Mouse (Mus musculus): Measurements from ENCODE around the gene Ptar1. TPM values are rescaled to one million over a fixed set of nuclear protein-coding genes. Genes with fewer than 3 reads are reported as not detected.
A peak's percentile ranks its signal among the peaks of the same experiment; 100 is the strongest.

Ptar1 gene
- 2.8 and 3.7 TPM in 2 replicates for polyA plus RNA-seq (2015; fragmentation: Nextera tagmentation; extraction: Ambion mirVana)

DNA sequence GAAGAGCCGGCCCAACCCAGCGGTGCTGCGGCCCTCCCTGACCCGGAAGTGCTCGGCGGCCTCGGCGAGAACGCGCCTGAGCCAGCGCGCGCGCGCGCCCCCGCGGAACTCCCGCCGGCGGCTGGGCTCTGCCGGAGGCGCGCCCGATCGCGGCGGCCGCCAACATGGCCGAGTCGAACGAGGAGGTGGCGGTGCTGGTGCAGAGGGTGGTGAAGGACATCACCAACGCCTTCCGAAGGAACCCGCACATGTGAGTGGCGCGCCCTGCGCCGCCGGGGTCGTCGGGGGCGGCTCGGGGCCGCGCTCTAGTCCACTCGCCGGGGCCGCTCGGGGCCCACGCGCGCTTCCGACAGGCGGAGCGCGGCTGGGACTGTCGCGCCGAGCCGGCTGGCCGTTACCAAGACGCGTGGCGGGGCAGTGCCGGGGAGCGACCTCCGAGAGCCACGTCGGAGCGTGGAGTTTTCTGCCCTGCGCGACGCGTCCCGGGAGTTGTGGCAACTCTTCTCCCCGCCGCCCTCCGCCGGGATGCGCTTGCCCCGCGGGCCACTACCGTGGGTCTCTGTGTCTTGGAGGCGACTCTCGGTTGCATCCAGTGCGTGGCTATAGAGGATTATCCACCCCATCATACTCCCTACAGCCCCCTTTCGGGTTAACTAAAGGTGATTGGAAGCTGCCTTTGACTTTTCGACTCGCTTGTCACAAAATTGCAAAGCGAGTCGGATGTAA lies at the start of gene Ptar1:
Gene Ptar1 (plus strand): TSS at position 134 of the 726 bp plus-strand sequence.
- H3K4me2 ChIP-seq, result peak within 1 kb of the TSS; percentile 89
- peak within 1 kb of the TSS; percentile 94 for H3K4me3 ChIP-seq (replicated peaks)
- H3K9ac ChIP-seq, result peak within 1 kb of the TSS; percentile 85
- no peaks in the 10 kb centered on the region for H3K27me3 ChIP-seq
- H3K9me3 ChIP-seq (replicated peaks), result no peaks in the 10 kb centered on the region
- H3K4me1 ChIP-seq (replicated peaks), result peaks cover 7% of the 10 kb centered on the region
- WGBS (ENCODE audit: insufficient replicate concordance), result under 1% methylated on average over 77 of the region's 93 CpGs
- ATAC-seq (ENCODE audit: insufficient read depth), result peak; percentile 98
- H3K36me3 ChIP-seq (replicated peaks), result no peaks in the 10 kb centered on the region
- H3K27ac ChIP-seq (replicated peaks), result peak within 1 kb of the TSS; percentile 86

DNA sequence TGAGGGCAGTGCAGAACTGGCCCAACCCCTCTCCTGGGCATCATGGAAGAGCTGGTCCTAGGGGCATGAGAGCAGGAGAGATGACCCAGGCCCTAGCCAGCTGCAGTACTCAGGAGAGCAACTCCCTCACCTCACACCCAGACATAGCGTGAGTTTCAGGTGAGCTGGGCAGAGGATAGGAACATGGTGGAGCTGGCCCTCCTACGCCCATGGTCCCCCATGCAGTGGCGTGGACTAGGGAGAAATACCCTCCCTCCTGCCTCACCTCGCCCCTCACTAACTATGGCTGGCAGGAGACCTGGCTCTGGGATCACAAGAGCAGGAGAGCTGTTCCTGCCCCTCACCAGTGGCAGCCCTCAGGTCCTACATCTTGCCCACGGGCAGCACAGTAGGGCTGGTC lies 43.4 kb upstream of the Ptar1 start:
- H3K36me3 ChIP-seq (replicated peaks), result no peaks in the 10 kb centered on the region
- H3K4me1 ChIP-seq (replicated peaks), result no peaks in the 10 kb centered on the region
- no peak overlapping the region for H3K4me3 ChIP-seq (replicated peaks)
- H3K27me3 ChIP-seq, result no peaks in the 10 kb centered on the region
- no peak overlapping the region for H3K4me2 ChIP-seq
- no peak overlapping the region for H3K27ac ChIP-seq (replicated peaks)
- H3K9me3 ChIP-seq (replicated peaks), result no peaks in the 10 kb centered on the region
- no peak for ATAC-seq (ENCODE audit: insufficient read depth)
- 64% methylated on average over 5 of the region's 5 CpGs for WGBS (ENCODE audit: insufficient replicate concordance)
- no peak overlapping the region for H3K9ac ChIP-seq

DNA sequence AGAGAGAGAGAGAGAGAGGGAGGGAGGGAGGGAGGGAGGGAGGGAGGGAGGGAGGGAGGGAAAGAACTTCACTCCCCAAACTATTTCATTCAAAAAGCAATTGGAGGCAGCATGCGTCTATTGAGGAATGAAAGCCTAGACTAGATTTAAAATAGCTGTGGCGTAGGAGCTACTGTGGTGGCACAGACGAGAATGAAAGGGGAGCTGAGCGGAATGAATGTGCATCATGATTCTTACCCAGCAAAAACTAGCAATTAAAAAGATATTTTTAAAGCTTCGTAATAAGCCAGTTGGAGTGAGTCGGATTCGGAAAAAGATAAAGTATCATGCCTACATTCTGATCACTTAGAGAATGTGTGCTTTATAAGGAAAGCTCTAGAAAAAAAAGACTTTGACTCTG lies 41.9 kb upstream of the Ptar1 start:
- H3K27ac ChIP-seq (replicated peaks), result no peak overlapping the region
- no peak overlapping the region for H3K9ac ChIP-seq
- no peak overlapping the region for H3K4me2 ChIP-seq
- no peaks in the 10 kb centered on the region for H3K36me3 ChIP-seq (replicated peaks)
- H3K4me3 ChIP-seq (replicated peaks), result no peak overlapping the region
- WGBS (ENCODE audit: insufficient replicate concordance), result 63% methylated on average over 7 of the region's 7 CpGs
- no peaks in the 10 kb centered on the region for H3K4me1 ChIP-seq (replicated peaks)
- no peaks in the 10 kb centered on the region for H3K9me3 ChIP-seq (replicated peaks)
- H3K27me3 ChIP-seq, result no peaks in the 10 kb centered on the region
- ATAC-seq (ENCODE audit: insufficient read depth), result no peak

DNA sequence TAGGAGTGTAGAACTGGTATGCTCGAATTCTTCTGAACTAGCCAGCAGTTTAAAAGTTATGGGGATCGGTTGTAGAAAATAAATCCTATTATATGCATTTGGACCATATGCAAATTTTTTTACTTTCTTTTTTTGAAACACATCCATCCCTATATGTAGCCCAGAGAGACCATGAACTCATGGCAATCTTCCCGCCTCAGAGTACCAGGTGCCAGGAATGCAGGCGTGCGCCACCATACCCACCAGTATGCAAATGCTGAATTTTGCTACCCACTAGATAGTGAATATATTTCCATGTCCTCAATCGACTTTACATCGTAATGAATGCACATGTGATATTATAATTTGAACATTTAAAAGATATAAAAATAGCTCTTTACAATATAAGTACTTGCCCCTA lies 39.9 kb upstream of the Ptar1 start:
- Histone ChIP-seq H3K4me3 (replicated peaks) (no peak overlapping the region), H3K4me2 (no peak overlapping the region), H3K4me1 (replicated peaks) (no peaks in the 10 kb centered on the region), H3K27ac (replicated peaks) (no peak overlapping the region), H3K27me3 (no peaks in the 10 kb centered on the region), H3K9ac (no peak overlapping the region), H3K9me3 (replicated peaks) (no peaks in the 10 kb centered on the region), H3K36me3 (replicated peaks) (no peaks in the 10 kb centered on the region)
- ATAC-seq (ENCODE audit: insufficient read depth), result no peak
- WGBS (ENCODE audit: insufficient replicate concordance), result 62% methylated on average over 7 of the region's 7 CpGs

DNA sequence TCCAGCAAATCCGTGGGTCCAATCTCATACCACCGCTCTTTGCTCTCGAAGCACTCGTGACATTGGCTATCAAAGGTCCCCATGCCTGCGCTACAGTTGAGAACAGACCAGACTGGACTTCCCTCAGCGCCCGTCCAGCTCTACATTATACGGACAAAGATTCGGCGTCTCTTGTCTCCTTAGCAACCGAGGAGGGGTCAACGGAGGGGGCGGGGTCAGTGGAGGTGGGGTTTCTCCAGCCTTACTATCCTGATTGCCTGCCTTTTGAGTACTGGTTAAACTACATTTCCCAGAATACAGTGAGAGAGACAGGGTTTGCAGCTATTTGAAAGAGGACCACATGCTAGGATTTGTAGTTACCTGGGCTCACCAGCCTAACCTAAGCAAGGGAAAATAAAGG lies 34.6 kb upstream of the Ptar1 start, which contains the start of gene 1700028P14Rik:
Gene 1700028P14Rik (minus strand): TSS at position 169 of the 400 bp plus-strand sequence.
- Histone ChIP-seq H3K27me3 (no peaks in the 10 kb centered on the region), H3K36me3 (replicated peaks) (no peaks in the 10 kb centered on the region), H3K9ac (no peak within 1 kb of the TSS), H3K27ac (replicated peaks) (no peak within 1 kb of the TSS), H3K4me2 (no peak within 1 kb of the TSS), H3K4me1 (replicated peaks) (no peaks in the 10 kb centered on the region), H3K4me3 (replicated peaks) (no peak within 1 kb of the TSS), H3K9me3 (replicated peaks) (no peaks in the 10 kb centered on the region)
- 0 out of 2 replicates have a peak, but pooled peaks have one; percentile 18 for ATAC-seq (ENCODE audit: insufficient read depth)
- 11% methylated on average over 13 of the region's 13 CpGs for WGBS (ENCODE audit: insufficient replicate concordance)

DNA sequence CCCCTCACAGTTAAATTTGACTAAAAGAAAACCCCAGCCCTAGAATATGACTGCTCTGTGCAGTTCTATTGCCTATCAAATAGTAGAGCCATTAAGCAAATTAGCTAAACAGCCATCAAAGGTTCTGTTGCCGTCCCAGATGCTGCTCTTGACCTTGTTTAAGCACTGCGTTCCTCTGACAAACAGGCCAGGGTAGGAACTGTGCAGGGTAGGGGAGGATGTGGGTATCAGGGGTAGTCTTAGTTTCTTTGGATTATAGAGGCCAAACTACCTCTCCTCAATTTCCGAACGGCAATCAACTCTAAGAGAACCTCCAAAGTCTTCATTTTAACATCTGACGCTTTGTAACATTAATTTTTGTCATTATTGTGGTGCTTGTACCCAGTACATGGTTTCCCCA lies 34.1 kb upstream of the Ptar1 start:
- WGBS (ENCODE audit: insufficient replicate concordance), result 67% methylated on average over 5 of the region's 5 CpGs

DNA sequence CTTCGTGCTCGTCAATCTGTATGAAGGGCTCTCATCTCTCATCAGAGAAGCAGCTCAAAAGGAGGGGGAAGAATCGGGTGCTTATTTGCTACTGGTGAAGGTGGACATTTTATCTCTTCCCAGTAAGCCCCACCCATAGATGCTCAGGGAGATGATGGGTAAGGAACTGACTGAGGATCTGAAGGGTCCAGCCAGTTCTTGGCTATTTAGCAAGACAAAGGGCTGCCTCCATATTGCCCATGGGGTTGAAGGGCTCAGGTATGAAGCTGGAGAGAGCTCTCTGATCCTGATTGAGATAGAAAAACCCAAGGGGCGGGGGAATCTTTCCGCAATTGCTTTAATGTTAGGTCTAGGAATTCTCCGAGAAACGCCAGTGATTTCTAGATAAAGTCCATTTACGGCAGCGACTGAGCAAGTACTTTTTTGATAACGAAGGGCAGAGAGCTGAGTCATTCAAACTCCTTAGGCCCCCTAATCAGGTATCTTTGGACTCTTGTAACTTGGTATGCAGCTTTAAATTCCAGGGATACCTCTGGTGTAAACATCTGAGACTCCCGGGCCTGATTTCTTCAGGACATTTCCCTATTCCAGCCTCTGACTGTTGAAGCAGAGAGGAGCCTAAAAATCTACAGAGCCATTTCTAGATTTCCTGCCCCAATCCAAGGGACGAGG lies 29.8 kb upstream of the Ptar1 start:
- Histone ChIP-seq H3K27me3 (no peaks in the 10 kb centered on the region), H3K9me3 (replicated peaks) (no peaks in the 10 kb centered on the region), H3K9ac (no peak overlapping the region), H3K4me3 (replicated peaks) (no peak overlapping the region), H3K27ac (replicated peaks) (no peak overlapping the region), H3K4me1 (replicated peaks) (no peaks in the 10 kb centered on the region), H3K36me3 (replicated peaks) (no peaks in the 10 kb centered on the region), H3K4me2 (no peak overlapping the region)
- 40% methylated on average over 12 of the region's 12 CpGs for WGBS (ENCODE audit: insufficient replicate concordance)
- no peak for ATAC-seq (ENCODE audit: insufficient read depth)

More for the DNA sequence above, 34.1 kb upstream of the Ptar1 start:
- no peak overlapping the region for H3K9ac ChIP-seq
- no peak for ATAC-seq (ENCODE audit: insufficient read depth)
- H3K36me3 ChIP-seq (replicated peaks), result no peaks in the 10 kb centered on the region
- no peaks in the 10 kb centered on the region for H3K4me1 ChIP-seq (replicated peaks)
- H3K27ac ChIP-seq (replicated peaks), result no peak overlapping the region
- no peaks in the 10 kb centered on the region for H3K27me3 ChIP-seq
- H3K9me3 ChIP-seq (replicated peaks), result no peaks in the 10 kb centered on the region
- no peak overlapping the region for H3K4me3 ChIP-seq (replicated peaks)
- no peak overlapping the region for H3K4me2 ChIP-seq

DNA sequence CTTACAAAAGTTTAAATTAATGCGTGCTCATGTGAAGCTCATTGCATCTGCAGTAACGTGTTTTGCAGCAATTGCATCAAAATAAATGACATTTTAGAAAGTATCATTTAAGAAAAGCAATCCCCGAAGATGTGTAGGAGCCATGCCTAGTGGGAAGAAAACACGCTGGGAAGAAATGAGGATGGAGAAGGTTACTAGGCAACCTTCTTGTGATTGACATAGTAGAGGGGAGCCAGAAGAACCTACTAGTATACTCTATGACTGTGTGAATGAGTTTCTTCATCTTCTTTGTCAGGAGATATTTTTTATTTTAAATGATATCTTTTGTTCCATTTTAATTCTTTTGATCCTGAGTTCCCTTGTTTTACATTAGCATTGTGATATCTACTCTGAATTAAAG lies 28.9 kb upstream of the Ptar1 start:
- H3K4me3 ChIP-seq (replicated peaks), result no peak overlapping the region
- no peak overlapping the region for H3K4me2 ChIP-seq
- no peaks in the 10 kb centered on the region for H3K36me3 ChIP-seq (replicated peaks)
- no peaks in the 10 kb centered on the region for H3K4me1 ChIP-seq (replicated peaks)
- H3K9ac ChIP-seq, result no peak overlapping the region
- no peaks in the 10 kb centered on the region for H3K27me3 ChIP-seq
- WGBS (ENCODE audit: insufficient replicate concordance), result 64% methylated on average over 4 of the region's 4 CpGs
- H3K9me3 ChIP-seq (replicated peaks), result no peaks in the 10 kb centered on the region
- H3K27ac ChIP-seq (replicated peaks), result no peak overlapping the region
- ATAC-seq (ENCODE audit: insufficient read depth), result no peak

DNA sequence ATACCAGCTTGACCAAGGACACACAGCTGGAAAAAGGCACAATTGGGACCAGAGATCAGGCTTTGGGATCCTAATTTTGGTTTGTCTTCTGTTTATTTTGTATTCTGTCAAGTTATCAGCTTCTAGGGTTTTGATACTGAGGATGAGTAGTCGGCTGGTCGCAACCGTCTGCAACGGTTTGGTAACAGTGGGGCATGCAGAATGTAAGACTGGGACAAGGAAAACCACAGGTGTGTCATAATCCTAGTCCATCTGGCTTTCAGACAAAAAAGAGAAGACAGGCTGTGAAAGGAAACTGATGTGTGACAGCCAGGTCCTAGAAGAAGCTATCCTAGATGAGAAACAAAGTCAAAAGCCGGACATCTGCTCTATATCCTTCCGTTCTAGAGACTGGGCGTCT lies 23.1 kb upstream of the Ptar1 start:
- 66% methylated on average over 7 of the region's 7 CpGs for WGBS (ENCODE audit: insufficient replicate concordance)
- Histone ChIP-seq H3K4me3 (replicated peaks) (no peak overlapping the region), H3K27me3 (no peaks in the 10 kb centered on the region), H3K9me3 (replicated peaks) (no peaks in the 10 kb centered on the region), H3K27ac (replicated peaks) (no peak overlapping the region), H3K36me3 (replicated peaks) (no peaks in the 10 kb centered on the region), H3K9ac (no peak overlapping the region), H3K4me2 (no peak overlapping the region), H3K4me1 (replicated peaks) (no peaks in the 10 kb centered on the region)
- no peak for ATAC-seq (ENCODE audit: insufficient read depth)

DNA sequence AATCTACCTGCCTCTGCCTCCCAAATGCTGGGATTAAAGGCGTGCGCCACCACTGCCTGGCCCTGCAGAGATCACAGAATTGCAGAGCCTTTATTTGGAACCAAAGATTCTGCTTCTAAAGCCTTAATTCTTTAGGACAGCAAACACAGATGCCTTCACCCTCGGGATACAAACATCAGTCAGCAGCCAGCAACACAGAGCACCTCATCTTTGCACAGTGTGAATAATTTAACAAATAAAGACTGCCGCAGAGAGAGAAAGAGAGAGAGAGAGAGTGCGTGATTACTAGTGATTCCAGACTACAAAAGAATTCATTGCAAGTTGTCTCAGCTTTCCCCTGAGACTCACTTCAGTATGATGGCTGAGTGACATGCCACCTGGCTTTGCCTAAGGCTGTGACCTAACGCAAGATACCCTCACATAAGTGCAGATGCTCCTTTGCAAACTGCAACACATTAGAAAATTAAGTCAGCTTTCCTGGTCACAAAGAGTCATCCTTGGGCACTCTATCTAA lies 19.0 kb upstream of the Ptar1 start:
- Histone ChIP-seq H3K4me1 (replicated peaks) (no peaks in the 10 kb centered on the region), H3K9me3 (replicated peaks) (no peaks in the 10 kb centered on the region), H3K27me3 (no peaks in the 10 kb centered on the region), H3K36me3 (replicated peaks) (no peaks in the 10 kb centered on the region), H3K4me3 (replicated peaks) (no peak overlapping the region), H3K9ac (no peak overlapping the region), H3K4me2 (no peak overlapping the region), H3K27ac (replicated peaks) (no peak overlapping the region)
- 66% methylated on average over 6 of the region's 6 CpGs for WGBS (ENCODE audit: insufficient replicate concordance)
- no peak for ATAC-seq (ENCODE audit: insufficient read depth)

DNA sequence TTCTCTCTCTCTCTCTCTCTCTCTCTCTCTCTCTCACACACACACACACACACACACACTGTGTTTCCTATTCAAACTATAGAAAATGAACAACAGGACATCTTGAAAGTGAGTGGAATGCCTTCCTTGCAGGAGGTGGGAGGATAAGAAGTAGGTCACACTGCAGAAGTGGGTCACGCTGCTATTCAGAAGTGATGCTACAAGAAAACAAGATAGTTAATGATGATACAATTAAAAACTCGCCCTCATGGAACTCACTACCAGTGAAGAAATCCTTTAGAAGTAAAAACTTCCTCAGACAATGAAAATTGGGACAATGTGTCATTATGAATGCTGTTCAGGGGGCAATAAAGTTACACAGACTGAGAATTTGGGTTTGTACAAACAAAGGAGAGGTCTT lies 14.2 kb upstream of the Ptar1 start:
- ATAC-seq (ENCODE audit: insufficient read depth), result no peak
- Histone ChIP-seq H3K27me3 (no peaks in the 10 kb centered on the region), H3K9me3 (replicated peaks) (no peaks in the 10 kb centered on the region), H3K4me1 (replicated peaks) (no peaks in the 10 kb centered on the region), H3K27ac (replicated peaks) (no peak overlapping the region), H3K36me3 (replicated peaks) (no peaks in the 10 kb centered on the region), H3K9ac (no peak overlapping the region), H3K4me3 (replicated peaks) (no peak overlapping the region), H3K4me2 (no peak overlapping the region)
- 44% methylated on average over 2 of the region's 2 CpGs for WGBS (ENCODE audit: insufficient replicate concordance)
